Mouse (Mus musculus): Measurements from ENCODE around the gene Tfip11.

- TF ChIP-seq POLR2AphosphoS5 (IDR thresholded peaks at IDR 0.05; ENCODE audit: insufficient replicate concordance, low read depth, low read length) (no peak), CTCF (IDR thresholded peaks at IDR 0.05; ENCODE audit: low read depth, low read length) (no peak), TAL1 (conservative IDR thresholded peaks at IDR 0.05; ENCODE audit: low read depth, low read length) (no peak)
Measured at GRCm38 (mm10) chr5:112324637-112325545, 1.3 kb upstream of the Tfip11 start.

All from G1E (cell line).